Mouse (Mus musculus): ENCODE data around the gene Gm21885. TPM values are rescaled to one million over a fixed set of nuclear protein-coding genes. Genes with fewer than 3 reads are reported as not detected.
"Not testable (repeated sequence)": the region's sequence is repeated elsewhere in the genome, so short reads cannot be mapped to it uniquely, and the experiment has no call there.

Gene Gm21885
- polyA plus RNA-seq, 1 experiment from 2014 or later, result not detected

DNA sequence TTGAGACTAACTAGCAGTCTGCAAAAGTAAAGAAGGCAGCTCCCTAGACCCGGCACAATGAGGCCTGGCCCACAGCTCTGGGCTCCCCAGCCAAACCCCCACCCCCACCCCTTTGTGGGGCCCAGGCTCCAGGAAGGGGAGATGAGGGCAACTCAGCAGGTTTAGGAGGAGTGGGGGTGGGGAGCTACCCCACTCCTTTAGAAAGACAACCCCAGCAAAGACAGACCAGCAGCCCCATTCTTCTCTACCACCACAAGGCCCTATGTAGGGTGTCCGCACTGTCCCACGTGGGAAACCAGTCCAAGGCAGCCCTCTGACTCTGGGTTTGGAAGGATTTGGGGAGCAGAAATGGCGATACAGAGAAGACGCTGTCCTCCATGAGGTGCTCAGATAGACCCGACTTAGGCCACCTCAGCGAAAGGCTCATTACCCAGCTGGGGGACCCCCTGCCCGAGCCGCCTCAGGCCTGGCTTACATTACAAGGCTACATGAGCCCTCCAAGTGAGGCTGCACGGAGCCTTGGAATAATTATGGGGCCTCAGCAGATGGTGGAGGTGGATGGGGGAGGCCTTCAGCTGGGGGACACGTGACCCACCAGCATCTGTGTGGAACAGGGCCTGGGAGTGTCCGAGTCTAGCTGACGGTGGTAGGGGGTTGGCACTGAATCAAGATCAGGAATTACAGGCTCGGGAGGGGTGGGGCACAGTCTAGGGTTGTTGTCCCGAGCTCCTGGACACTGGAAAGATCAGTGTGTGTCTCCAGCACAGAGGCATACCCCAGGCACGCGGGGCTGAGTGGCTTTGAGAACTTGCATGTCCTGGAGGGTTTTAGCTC, 35.5 kb upstream of the Gm21885 start, which contains the start of gene Wfikkn2:
TSS of gene Wfikkn2 (minus strand) at position 51 of the 834 bp plus-strand sequence.
- H3K4me3 ChIP-seq (replicated peaks), result no peak within 1 kb of the TSS
- ATAC-seq, result peak; percentile 87
- peaks cover 7% of the 10 kb centered on the region; the same call in 1 of the 2 replicates for H3K27me3 ChIP-seq
- H3K9me3 ChIP-seq, result no peaks in the 10 kb centered on the region
- H3K27ac ChIP-seq, result peak within 1 kb of the TSS; percentile 75
- no peaks in the 10 kb centered on the region for H3K36me3 ChIP-seq
- no peak within 1 kb of the TSS for H3K9ac ChIP-seq (replicated peaks)
- H3K4me1 ChIP-seq (replicated peaks), result peaks cover 44% of the 10 kb centered on the region
- 42% methylated on average over 17 of the region's 17 CpGs for WGBS
- no peak within 1 kb of the TSS for H3K4me2 ChIP-seq (replicated peaks)

- Histone ChIP-seq H3K9ac (replicated peaks) (no peak overlapping the region), H3K4me3 (replicated peaks) (no peak overlapping the region), H3K36me3 (no peaks in the 10 kb centered on the region), H3K9me3 (no peaks in the 10 kb centered on the region), H3K4me1 (replicated peaks) (peaks cover 44% of the 10 kb centered on the region), H3K27ac (peak overlapping the region; percentile 75), H3K4me2 (replicated peaks) (no peak overlapping the region), H3K27me3 (peaks cover 6% of the 10 kb centered on the region; the same call in 1 of the 2 replicates)
- no peak for ATAC-seq
- 74% methylated on average over 8 of the region's 8 CpGs for WGBS
Observed at GRCm38 (mm10) chr11:94246789-94247061, 34.9 kb upstream of the Gm21885 start.

GRCm38 (mm10) chr11:94253156-94253555, 28.5 kb upstream of the Gm21885 start:
- ATAC-seq, result no peak
- H3K4me2 ChIP-seq (replicated peaks), result no peak overlapping the region
- H3K36me3 ChIP-seq, result no peaks in the 10 kb centered on the region
- no peaks in the 10 kb centered on the region for H3K27me3 ChIP-seq
- H3K4me1 ChIP-seq (replicated peaks), result no peaks in the 10 kb centered on the region
- H3K4me3 ChIP-seq (replicated peaks), result no peak overlapping the region
- WGBS, result 86% methylated on average over 9 of the region's 9 CpGs
- no peak overlapping the region for H3K9ac ChIP-seq (replicated peaks)
- no peak overlapping the region for H3K27ac ChIP-seq
- no peaks in the 10 kb centered on the region for H3K9me3 ChIP-seq

DNA sequence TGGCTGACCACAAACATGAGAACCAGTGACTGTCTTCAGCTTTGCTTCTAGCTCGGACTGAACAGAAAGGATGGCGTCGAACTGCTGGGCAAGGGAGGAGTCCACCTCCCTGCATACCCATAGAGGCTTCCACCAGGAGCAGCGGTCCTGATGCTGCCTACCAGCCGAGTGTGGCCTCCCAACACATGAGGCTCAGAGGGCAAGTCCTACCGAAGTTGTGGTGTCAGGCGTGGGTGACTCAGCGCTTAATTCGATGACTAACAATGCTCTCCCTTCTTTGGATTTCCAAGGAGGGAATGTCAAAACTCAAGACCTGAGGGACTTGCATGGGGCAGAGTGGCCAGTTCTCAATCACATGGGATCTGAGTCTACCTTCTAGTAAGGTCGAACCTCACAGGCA, 28.0 kb upstream of the Gm21885 start:
- Histone ChIP-seq H3K4me3 (replicated peaks) (no peak overlapping the region), H3K4me1 (replicated peaks) (no peaks in the 10 kb centered on the region), H3K9me3 (no peaks in the 10 kb centered on the region), H3K36me3 (no peaks in the 10 kb centered on the region), H3K27me3 (no peaks in the 10 kb centered on the region), H3K27ac (no peak overlapping the region), H3K9ac (replicated peaks) (no peak overlapping the region), H3K4me2 (replicated peaks) (no peak overlapping the region)
- WGBS, result 92% methylated on average over 10 of the region's 10 CpGs
- no peak for ATAC-seq

DNA sequence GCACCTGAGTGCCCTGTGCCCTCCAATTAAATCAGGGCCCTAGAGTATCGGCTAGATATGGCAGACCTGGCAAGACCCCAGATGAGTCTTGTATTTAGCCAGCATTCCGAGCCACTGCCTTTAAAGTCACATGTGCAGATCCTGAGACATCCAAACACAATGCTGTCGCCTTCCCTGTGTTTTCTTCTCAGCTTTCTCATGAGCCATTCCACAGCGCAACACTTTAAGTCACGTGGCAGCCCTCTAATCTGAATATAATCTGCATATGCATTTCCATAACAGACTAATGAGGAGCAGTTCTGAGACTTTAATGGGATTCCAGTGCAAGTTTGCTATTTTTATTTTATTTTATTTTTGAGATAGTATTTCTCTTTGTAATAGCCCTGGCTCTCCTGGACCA, 25.9 kb upstream of the Gm21885 start:
- ATAC-seq, result no peak
- Histone ChIP-seq H3K4me1 (replicated peaks) (no peaks in the 10 kb centered on the region), H3K9me3 (no peaks in the 10 kb centered on the region), H3K27me3 (no peaks in the 10 kb centered on the region), H3K4me2 (replicated peaks) (no peak overlapping the region), H3K4me3 (replicated peaks) (no peak overlapping the region), H3K9ac (replicated peaks) (no peak overlapping the region), H3K27ac (no peak overlapping the region), H3K36me3 (no peaks in the 10 kb centered on the region)
- 56% methylated on average over 5 of the region's 5 CpGs for WGBS

GRCm38 (mm10) chr11:94257987-94258386, 23.7 kb upstream of the Gm21885 start:
- no peak for ATAC-seq
- Histone ChIP-seq H3K4me3 (replicated peaks) (no peak overlapping the region), H3K4me2 (replicated peaks) (no peak overlapping the region), H3K9ac (replicated peaks) (no peak overlapping the region), H3K36me3 (no peaks in the 10 kb centered on the region), H3K9me3 (no peaks in the 10 kb centered on the region), H3K4me1 (replicated peaks) (no peaks in the 10 kb centered on the region; the same call in 1 of the 2 replicates), H3K27me3 (no peaks in the 10 kb centered on the region), H3K27ac (no peak overlapping the region)
- 77% methylated on average over 14 of the region's 14 CpGs for WGBS

- Histone ChIP-seq H3K27me3 (no peaks in the 10 kb centered on the region), H3K9me3 (no peaks in the 10 kb centered on the region), H3K27ac (no peak overlapping the region), H3K9ac (replicated peaks) (no peak overlapping the region), H3K4me2 (replicated peaks) (no peak overlapping the region), H3K36me3 (no peaks in the 10 kb centered on the region), H3K4me3 (replicated peaks) (no peak overlapping the region), H3K4me1 (replicated peaks) (peaks cover under 1% of the 10 kb centered on the region; the same call in 1 of the 2 replicates)
- ATAC-seq, result no peak
- WGBS, result 72% methylated on average over 4 of the region's 4 CpGs
Observed at GRCm38 (mm10) chr11:94259814-94260213, 21.9 kb upstream of the Gm21885 start.

GRCm38 (mm10) chr11:94261585-94262370, 19.9 kb upstream of the Gm21885 start:
- no peak overlapping the region for H3K27ac ChIP-seq
- H3K9ac ChIP-seq (replicated peaks), result no peak overlapping the region
- 75% methylated on average over 6 of the region's 6 CpGs for WGBS
- no peak overlapping the region for H3K4me2 ChIP-seq (replicated peaks)
- ATAC-seq, result no peak
- H3K4me3 ChIP-seq (replicated peaks), result no peak overlapping the region
- H3K4me1 ChIP-seq (replicated peaks), result peaks cover 9% of the 10 kb centered on the region
- no peaks in the 10 kb centered on the region for H3K27me3 ChIP-seq
- H3K36me3 ChIP-seq, result no peaks in the 10 kb centered on the region
- no peaks in the 10 kb centered on the region for H3K9me3 ChIP-seq

- Histone ChIP-seq H3K36me3 (no peaks in the 10 kb centered on the region), H3K4me3 (replicated peaks) (peak overlapping the region; percentile 36), H3K4me2 (replicated peaks) (peak overlapping the region; percentile 55), H3K9ac (replicated peaks) (peak overlapping the region; percentile 33; the same call in 1 of the 2 replicates), H3K27me3 (no peaks in the 10 kb centered on the region), H3K4me1 (replicated peaks) (peaks cover 9% of the 10 kb centered on the region), H3K9me3 (no peaks in the 10 kb centered on the region), H3K27ac (peak overlapping the region; percentile 4; the same call in 1 of the 2 replicates)
- peak; percentile 57 for ATAC-seq
- WGBS, result 1% methylated on average over 18 of the region's 18 CpGs
Observed at GRCm38 (mm10) chr11:94265134-94265785, 16.4 kb upstream of the Gm21885 start.

DNA sequence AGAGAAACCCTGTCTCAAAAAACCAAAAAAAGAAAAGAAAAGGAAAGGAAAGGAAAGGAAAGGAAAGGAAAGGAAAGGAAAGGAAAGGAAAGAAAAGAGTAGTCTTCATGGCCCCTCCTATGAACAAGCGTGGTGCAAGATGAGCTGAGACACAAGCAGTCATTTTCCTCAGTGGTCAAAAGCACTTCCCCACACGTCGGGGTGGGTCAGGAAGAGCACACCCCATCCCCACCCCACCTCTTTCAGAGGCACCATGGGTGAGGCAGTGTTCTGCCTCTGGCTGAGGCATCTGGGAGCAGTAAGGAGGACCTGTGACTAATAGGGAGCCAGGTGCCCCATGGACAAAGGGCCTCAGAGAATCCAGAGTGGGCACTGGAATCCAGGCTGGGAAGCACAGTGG, 15.5 kb upstream of the Gm21885 start:
- not testable (repeated sequence) for H3K9me3 ChIP-seq; H3K27ac ChIP-seq; H3K36me3 ChIP-seq; H3K4me2 ChIP-seq (replicated peaks); H3K4me3 ChIP-seq (replicated peaks); H3K9ac ChIP-seq (replicated peaks); ATAC-seq; H3K27me3 ChIP-seq; H3K4me1 ChIP-seq (replicated peaks)
- 82% methylated on average over 3 of the region's 3 CpGs for WGBS

DNA sequence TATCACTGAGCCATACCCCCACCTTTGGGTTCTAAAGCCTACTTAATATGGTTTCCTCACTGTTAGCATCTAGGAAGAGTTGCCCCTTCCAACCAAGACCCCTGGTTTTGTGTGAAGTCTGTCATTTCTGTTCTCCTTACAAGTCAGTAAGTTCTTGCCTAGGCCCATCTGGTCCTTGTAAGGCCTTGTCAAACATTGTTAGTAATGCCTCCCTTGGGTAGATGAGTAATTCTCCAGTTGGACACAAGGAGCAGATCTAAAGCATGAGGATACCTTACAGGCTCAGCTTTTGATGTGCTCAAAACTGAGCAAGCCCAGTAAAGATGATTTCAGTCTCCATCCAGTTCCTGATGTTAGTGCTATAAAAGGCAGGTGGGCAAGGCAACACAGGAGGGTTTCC, 12.9 kb upstream of the Gm21885 start:
- peaks cover 9% of the 10 kb centered on the region for H3K4me1 ChIP-seq (replicated peaks)
- no peak overlapping the region for H3K9ac ChIP-seq (replicated peaks)
- no peaks in the 10 kb centered on the region for H3K36me3 ChIP-seq
- ATAC-seq, result no peak
- H3K27ac ChIP-seq, result no peak overlapping the region
- no peak overlapping the region for H3K4me2 ChIP-seq (replicated peaks)
- no peaks in the 10 kb centered on the region for H3K27me3 ChIP-seq
- no peaks in the 10 kb centered on the region for H3K9me3 ChIP-seq
- no peak overlapping the region for H3K4me3 ChIP-seq (replicated peaks)

- Histone ChIP-seq H3K9ac (replicated peaks) (no peak overlapping the region), H3K4me2 (replicated peaks) (no peak overlapping the region), H3K9me3 (no peaks in the 10 kb centered on the region), H3K27me3 (no peaks in the 10 kb centered on the region), H3K27ac (no peak overlapping the region), H3K4me1 (replicated peaks) (peaks cover 8% of the 10 kb centered on the region), H3K4me3 (replicated peaks) (no peak overlapping the region), H3K36me3 (no peaks in the 10 kb centered on the region)
- no peak for ATAC-seq
- WGBS, result 88% methylated on average over 7 of the region's 7 CpGs
Observed at GRCm38 (mm10) chr11:94269906-94270305, 11.8 kb upstream of the Gm21885 start.
